In the genomic region with DNA sequence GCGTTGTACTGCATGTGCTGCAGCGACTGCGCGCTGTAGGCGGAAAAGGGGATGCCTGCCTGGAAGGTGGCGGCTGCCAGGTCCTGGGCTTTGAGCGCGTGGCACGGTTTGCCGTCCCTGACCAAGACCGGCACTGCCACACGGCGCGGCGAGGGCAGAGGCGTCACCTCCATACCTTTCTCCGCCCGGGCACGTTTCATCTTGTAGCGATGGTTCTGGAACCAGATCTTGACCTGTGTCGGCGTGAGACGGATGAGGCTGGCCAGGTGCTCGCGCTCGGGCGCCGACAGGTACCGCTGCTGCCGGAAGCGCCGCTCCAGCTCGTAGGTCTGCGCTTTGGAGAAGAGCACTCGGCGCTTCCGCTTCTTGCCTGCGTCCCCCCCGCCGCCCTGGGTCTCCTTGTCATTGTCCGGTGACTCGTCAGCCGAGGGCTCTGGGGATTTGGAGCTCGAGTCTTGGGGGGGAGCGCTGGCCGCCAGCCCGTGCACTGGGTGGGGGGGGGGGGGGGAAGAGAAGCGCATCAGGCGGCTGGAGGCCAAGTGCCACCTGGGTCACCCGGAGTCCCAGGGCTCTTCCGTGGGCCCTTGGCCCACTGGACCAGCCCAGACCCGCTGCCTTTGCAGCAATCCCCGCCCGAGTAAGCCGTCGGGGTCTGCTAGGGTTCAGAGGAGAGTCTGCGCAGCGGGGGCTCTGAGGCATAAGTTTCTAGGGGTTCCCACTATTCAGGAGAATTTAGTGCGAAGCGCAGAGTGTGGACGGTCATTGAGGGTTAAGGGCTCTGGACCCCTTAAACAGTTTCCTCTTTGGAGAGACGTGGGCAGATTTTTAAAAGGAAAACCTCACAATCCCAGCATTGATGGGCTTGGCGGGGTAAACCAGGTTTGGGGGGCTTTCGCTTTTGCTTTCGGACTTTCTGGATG, we compare ENCODE assay signal across 9 mouse cellular contexts. TPM values are rescaled to one million over a fixed set of nuclear protein-coding genes. Genes with fewer than 3 reads are reported as not detected.
DNase-seq lines count a peak whose midpoint lies in the region; ATAC-seq lines count a peak whose summit lies in the region.
"Had no signal": no experiment of that assay in that cellular context is flagged by ENCODE, and none has a peak within 500 bp of the region (broad histone marks: within the 10 kb centered on the region; RNA-seq: fewer than 3 reads in every experiment).

No protein-coding gene starts in this region.

- peaks cover 30% of the 10 kb centered on the region for H3K4me1 ChIP-seq in heart, embryonic 10.5 days
- H3K4me1 ChIP-seq in hindbrain, embryonic 10.5 days (replicated peaks), result peaks cover 78% of the 10 kb centered on the region
- peaks cover 81% of the 10 kb centered on the region for H3K4me1 ChIP-seq in midbrain, embryonic 10.5 days

- ATAC-seq in megakaryocyte-erythroid progenitor cell, adult 5-6 weeks (replicated peaks; ENCODE audit: low FRiP score, low TSS enrichment, poor library complexity, severe bottlenecking), result no peak

- H3K27ac ChIP-seq in heart, embryonic 10.5 days, result no peak overlapping the region
- H3K27ac ChIP-seq in hindbrain, embryonic 10.5 days, result peak overlapping the region; percentile 78
- peak overlapping the region; percentile 83 for H3K27ac ChIP-seq in midbrain, embryonic 10.5 days (replicated peaks)

- peaks cover 98% of the 10 kb centered on the region for H3K27me3 ChIP-seq in heart, embryonic 10.5 days (ENCODE audit: insufficient read depth, poor library complexity, severe bottlenecking)
- peaks cover 99% of the 10 kb centered on the region for H3K27me3 ChIP-seq in hindbrain, embryonic 10.5 days (ENCODE audit: insufficient read depth, poor library complexity, severe bottlenecking)
- peaks cover 100% of the 10 kb centered on the region for H3K27me3 ChIP-seq in midbrain, embryonic 10.5 days (ENCODE audit: low read depth, poor library complexity, severe bottlenecking)

- no peaks in the 10 kb centered on the region for H3K9me3 ChIP-seq in heart, embryonic 10.5 days
- no peaks in the 10 kb centered on the region for H3K9me3 ChIP-seq in hindbrain, embryonic 10.5 days
- H3K9me3 ChIP-seq in midbrain, embryonic 10.5 days (replicated peaks), result no peaks in the 10 kb centered on the region

- peak; percentile 74 for DNase-seq in heart, embryonic 10.5 days (ENCODE audit: low spot score)
- DNase-seq in heart, postnatal 36 days, result no peak
- DNase-seq in R1 (ENCODE audit: low read depth, low spot score), result peak; percentile 41
- peak; percentile 56 for DNase-seq in hindbrain, embryonic 10.5 days (ENCODE audit: low spot score)
- peak; percentile 59 for DNase-seq in midbrain, embryonic 10.5 days (ENCODE audit: low spot score)
- no peak for DNase-seq in thymus, adult 18-20 months
- no peak for DNase-seq in right cerebral cortex, postnatal 25 days

- no peaks in the 10 kb centered on the region for H3K36me3 ChIP-seq in heart, embryonic 10.5 days
- H3K36me3 ChIP-seq in hindbrain, embryonic 10.5 days, result no peaks in the 10 kb centered on the region
- H3K36me3 ChIP-seq in midbrain, embryonic 10.5 days, result no peaks in the 10 kb centered on the region

- intact Hi-C loops in heart, postnatal 36 days (cut with DNase I), result loop anchor here (10.0 kb wide), 1 partner anchor 350 kb away; no protein-coding TSS in a partner anchor

- peak overlapping the region; percentile 48 for H3K4me3 ChIP-seq in heart, embryonic 10.5 days
- peak overlapping the region; percentile 45 for H3K4me3 ChIP-seq in hindbrain, embryonic 10.5 days
- H3K4me3 ChIP-seq in midbrain, embryonic 10.5 days, result peak overlapping the region; percentile 53

- under 1% methylated on average over 65 of the region's 65 CpGs for WGBS in heart, embryonic 10.5 days
- under 1% methylated on average over 65 of the region's 65 CpGs for WGBS in hindbrain, embryonic 10.5 days
- WGBS in midbrain, embryonic 10.5 days, result under 1% methylated on average over 63 of the region's 65 CpGs

RNA-seq across cellular contexts. Expression of gene Nkx2-2, which starts 9.7 kb away (rescaled TPM):
- 0.08 TPM in 1 of 2 replicates, not detected in the other for polyA plus RNA-seq in heart, embryonic 10.5 days (2016; fragmentation: Nextera tagmentation; extraction: Ambion mirVana)
- not detected for total RNA-seq in heart, postnatal 36 days (2021)
- 3.2 and 5.0 TPM in 2 replicates for polyA plus RNA-seq in hindbrain, embryonic 10.5 days (2016; fragmentation: Nextera tagmentation; extraction: Ambion mirVana)
- 9.2 and 11.2 TPM in 2 replicates for polyA plus RNA-seq in midbrain, embryonic 10.5 days (2016; fragmentation: Nextera tagmentation; extraction: Ambion mirVana)
- total RNA-seq in megakaryocyte-erythroid progenitor cell, adult 5-6 weeks (2014; fragmentation: Nextera tagmentation), result not detected in 2 replicates
- total RNA-seq in megakaryocyte-erythroid progenitor cell, adult 5-6 weeks (2017), result not detected in 2 replicates
- polyA plus RNA-seq: gonadal fat pad, adult 2 months had no signal

Comparison
In these comparisons a context has a peak if more than half of its experiments do, and no peak if none do; other contexts are left out.
1. DNase-seq: peak in heart, embryonic 10.5 days (single experiment), R1 (single experiment), hindbrain, embryonic 10.5 days (single experiment) and midbrain, embryonic 10.5 days (single experiment); none in heart, postnatal 36 days (0 of 2), thymus, adult 18-20 months (0 of 2) and right cerebral cortex, postnatal 25 days (single experiment).
2. Peak in every context shown above with its lines, with median percentiles within 50 percentile points of each other: H3K4me3 ChIP-seq.